Mouse (Mus musculus) lung, postnatal 0 days (tissue): ENCODE measurements around the gene Aldh3a1.

Source experiments
- CTCF ChIP-seq: IDR thresholded peaks from 2 replicates; pipeline ENCODE4 v1.5.1; 2016; ENCODE audit warnings: antibody characterized with exemption, mild to moderate bottlenecking
- EP300 ChIP-seq: IDR thresholded peaks from 2 replicates; pipeline ENCODE4 v1.6.1; 2016; ENCODE audit warnings: antibody characterized with exemption, mild to moderate bottlenecking, control low read depth

DNA sequence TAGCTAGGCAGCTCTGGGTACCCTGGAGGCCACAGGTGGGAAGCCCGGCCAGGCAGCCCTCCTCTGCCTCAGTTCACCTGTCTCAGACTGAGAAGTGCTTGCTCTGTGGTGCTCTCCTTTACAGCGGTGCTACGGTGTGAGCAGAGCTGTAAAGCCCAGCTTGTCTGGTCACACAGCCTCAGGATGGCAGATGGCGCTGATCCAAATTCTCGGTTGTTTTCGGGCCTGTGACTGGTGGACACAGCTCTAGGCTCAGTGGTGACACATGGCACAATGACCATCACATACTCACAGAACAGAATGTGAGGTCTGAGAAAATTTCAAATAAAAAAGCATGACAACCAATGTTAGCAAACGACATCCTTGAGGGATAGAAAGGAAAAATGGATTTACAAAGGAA, 37.1 kb downstream of the Aldh3a1 start:
- TF ChIP-seq CTCF (no peak), EP300 (no peak)
